Mouse (Mus musculus): ENCODE data around the gene Cdc40.

Gene Cdc40

DNA sequence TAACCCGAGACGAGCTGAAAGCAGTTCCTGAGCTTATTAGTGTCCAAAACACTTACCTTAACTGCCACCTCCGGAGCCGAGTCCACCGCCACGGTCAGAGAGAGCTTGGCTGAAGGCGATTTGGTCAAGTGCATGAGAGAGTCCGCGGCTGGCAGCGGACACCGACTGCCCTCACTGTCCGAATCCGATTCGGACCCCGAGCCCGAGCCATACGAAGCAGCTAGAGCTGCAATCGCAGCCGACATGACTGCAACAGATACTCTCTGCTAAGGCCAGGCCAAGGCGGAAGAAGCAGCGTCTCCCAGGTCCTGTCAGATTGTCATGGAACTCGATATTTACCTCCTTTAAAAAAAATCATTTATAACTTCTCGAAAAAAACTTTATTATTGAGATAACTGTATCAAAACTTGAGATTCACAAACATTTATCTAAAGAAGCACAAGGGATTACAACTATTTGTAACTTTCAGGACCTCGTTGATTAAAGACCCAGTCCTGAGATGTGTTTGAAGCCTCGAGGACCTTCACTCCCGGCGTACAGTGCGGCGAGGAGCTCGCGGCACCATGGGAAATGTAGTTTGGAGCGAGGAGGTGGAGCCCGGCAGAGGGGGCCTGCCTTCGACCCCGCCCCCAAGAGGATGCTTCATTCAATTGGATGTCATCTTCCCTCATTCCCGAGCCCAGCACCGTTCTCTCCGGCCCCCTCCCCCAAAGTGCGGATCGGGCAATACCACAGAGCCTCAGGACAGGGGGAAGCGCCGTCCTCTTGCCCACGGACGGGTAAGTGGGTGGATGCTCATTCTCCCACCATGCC, at the start of gene Cdc40, which contains the start of gene Wasf1:
Gene Cdc40, minus strand, starts transcription at position 481 of the 813 bp plus-strand sequence.
Gene Wasf1, plus strand, starts transcription at position 645 of the 813 bp plus-strand sequence.
- in situ Hi-C loops (cut with MboI; ENCODE audit: low sequenced_read_pairs), result no loop called here

DNA sequence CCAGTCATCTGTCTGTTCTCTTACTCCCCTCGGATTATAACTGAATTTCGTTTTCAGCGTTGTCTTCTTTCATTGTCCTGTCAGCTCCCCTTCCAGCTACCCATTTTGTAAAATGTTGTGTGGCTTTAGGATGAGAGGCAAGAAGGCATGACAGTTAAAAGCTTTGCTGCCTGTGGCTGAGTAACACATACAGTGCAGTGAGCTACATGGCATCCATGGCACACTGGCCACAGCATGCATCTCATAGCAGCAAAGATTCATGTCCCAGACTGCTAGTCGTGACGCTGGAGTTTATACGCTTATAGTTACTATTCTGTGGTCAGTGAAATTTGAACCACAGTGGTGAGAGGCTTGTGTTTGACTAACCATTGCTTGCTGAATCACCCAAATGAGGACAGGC, 36.4 kb upstream of the Cdc40 start:
- in situ Hi-C loops (cut with MboI; ENCODE audit: low sequenced_read_pairs), result no loop called here

- in situ Hi-C loops (cut with MboI; ENCODE audit: low sequenced_read_pairs), result no loop called here
Observed at GRCm38 (mm10) chr10:40918669-40919440, 35.7 kb upstream of the Cdc40 start.

GRCm38 (mm10) chr10:40915240-40915639, 32.1 kb upstream of the Cdc40 start:
- in situ Hi-C loops (cut with MboI; ENCODE audit: low sequenced_read_pairs), result no loop called here

- in situ Hi-C loops (cut with MboI; ENCODE audit: low sequenced_read_pairs), result no loop called here
Observed at GRCm38 (mm10) chr10:40910811-40911210, 27.7 kb upstream of the Cdc40 start.

- in situ Hi-C loops (cut with MboI; ENCODE audit: low sequenced_read_pairs), result no loop called here
Observed at GRCm38 (mm10) chr10:40908580-40908979, 25.5 kb upstream of the Cdc40 start.

DNA sequence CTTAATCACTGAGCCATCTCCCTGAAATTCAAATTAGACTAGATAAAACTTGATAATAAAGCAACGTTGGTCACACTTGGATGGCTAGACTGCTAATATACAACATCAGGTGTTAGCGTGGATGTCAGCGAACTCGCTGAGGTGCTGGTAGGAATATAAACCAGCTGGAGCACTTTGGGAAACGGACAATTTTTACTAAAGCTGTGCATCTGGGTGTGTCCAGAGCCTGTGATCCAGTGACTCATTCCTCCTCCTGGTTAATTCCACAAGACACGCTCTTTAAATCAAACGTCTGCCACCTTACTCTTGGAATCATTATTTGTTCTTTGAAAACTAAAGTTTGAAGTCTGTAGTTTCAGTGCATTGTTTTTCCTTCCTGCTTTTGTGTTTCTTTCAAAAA, 23.7 kb upstream of the Cdc40 start:
- in situ Hi-C loops (cut with MboI; ENCODE audit: low sequenced_read_pairs), result no loop called here

DNA sequence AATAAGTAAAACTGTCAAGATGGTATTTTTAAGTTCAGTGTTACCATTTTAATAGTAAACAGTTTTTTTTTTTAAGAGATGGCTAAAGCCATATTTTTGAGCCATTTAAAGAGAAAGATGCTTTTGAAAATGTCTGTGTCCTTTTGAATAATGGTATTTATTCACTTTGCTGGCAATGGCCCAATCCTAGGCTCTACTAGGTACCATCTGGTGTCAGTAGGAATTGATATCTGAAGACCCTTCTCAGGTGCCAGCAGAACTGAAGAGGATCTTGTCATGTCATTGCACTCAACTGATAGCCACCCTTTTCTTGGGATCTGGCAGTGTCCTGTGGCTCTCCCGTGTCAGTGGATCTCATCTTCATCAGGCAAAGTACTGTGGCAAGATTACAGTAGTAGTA, 23.0 kb upstream of the Cdc40 start:
- in situ Hi-C loops (cut with MboI; ENCODE audit: low sequenced_read_pairs), result no loop called here

- in situ Hi-C loops (cut with MboI; ENCODE audit: low sequenced_read_pairs), result no loop called here
Observed at GRCm38 (mm10) chr10:40901786-40902185, 18.7 kb upstream of the Cdc40 start.

- in situ Hi-C loops (cut with MboI; ENCODE audit: low sequenced_read_pairs), result no loop called here
Observed at GRCm38 (mm10) chr10:40896656-40897055, 13.5 kb upstream of the Cdc40 start.

GRCm38 (mm10) chr10:40895765-40896164, 12.7 kb upstream of the Cdc40 start:
- in situ Hi-C loops (cut with MboI; ENCODE audit: low sequenced_read_pairs), result no loop called here

DNA sequence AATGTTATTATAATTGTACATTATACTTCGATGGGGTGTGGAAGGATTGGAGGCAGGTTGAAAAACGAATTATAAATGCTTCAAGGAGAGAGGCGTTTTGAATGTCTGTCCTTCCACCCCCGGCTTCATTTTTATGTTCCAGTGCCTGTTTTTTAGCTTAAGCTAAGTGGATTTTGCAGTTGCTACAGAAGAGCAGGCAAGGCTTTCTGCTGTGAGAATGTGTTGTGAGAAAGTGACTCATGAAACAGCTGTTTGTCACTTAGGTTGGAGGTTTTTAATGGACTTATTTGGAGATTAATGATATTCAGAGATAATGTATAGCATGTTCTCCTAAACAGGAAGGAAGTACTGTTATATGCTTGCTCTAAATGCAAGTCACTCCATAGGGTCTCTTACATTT, 6.0 kb upstream of the Cdc40 start:
- in situ Hi-C loops (cut with MboI; ENCODE audit: low sequenced_read_pairs), result no loop called here

DNA sequence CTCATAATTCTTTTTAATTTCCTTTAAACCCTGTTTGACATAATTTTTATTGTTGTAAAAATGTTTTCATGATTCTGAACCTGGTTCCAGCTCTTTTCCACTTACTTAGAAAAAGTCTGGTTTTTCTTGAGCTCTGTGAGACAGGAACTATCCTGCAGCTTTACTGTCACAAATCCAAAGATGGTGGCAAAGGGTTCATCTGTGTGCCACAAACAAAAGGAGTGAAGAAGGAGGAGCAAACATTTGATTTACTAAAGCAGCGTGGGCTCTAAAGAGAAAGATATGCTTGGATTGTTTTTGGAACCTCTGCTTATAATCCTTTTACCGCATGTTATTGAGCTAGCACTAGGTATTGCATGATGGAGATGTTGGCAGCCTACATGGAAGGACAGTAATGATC, 4.2 kb upstream of the Cdc40 start:
- in situ Hi-C loops (cut with MboI; ENCODE audit: low sequenced_read_pairs), result no loop called here

- in situ Hi-C loops (cut with MboI; ENCODE audit: low sequenced_read_pairs), result no loop called here
Observed at GRCm38 (mm10) chr10:40885432-40885831, 2.3 kb upstream of the Cdc40 start.

GRCm38 (mm10) chr10:40884279-40884806, 1.2 kb upstream of the Cdc40 start:
- in situ Hi-C loops (cut with MboI; ENCODE audit: low sequenced_read_pairs), result no loop called here

- in situ Hi-C loops (cut with MboI; ENCODE audit: low sequenced_read_pairs), result no loop called here
Observed at GRCm38 (mm10) chr10:40883644-40884278, 650 bp upstream of the Cdc40 start.

GRCm38 (mm10) chr10:40882333-40882732, 778 bp downstream of the Cdc40 start:
- in situ Hi-C loops (cut with MboI; ENCODE audit: low sequenced_read_pairs), result no loop called here

- in situ Hi-C loops (cut with MboI; ENCODE audit: low sequenced_read_pairs), result no loop called here
Observed at GRCm38 (mm10) chr10:40881236-40881635, 1.9 kb downstream of the Cdc40 start.

DNA sequence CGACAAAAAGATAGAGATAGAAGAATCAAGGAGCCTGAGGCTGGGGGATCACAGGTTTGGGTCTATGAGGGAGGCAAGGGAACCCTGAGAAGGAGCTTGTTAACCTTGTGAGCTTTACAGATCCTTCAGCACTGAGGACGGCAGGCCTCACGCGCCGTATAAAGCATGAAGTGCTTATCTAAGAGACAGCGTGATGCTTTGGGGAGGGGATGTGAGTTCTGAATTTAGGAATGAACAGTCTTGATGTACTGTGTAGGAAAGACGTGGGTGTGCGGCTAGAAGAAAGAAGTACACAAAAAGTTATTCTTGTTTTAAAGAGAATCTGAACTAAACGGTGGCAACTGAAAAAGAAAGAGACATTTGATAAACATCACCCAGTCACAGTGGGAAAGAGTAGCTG, 3.1 kb downstream of the Cdc40 start:
- in situ Hi-C loops (cut with MboI; ENCODE audit: low sequenced_read_pairs), result no loop called here

DNA sequence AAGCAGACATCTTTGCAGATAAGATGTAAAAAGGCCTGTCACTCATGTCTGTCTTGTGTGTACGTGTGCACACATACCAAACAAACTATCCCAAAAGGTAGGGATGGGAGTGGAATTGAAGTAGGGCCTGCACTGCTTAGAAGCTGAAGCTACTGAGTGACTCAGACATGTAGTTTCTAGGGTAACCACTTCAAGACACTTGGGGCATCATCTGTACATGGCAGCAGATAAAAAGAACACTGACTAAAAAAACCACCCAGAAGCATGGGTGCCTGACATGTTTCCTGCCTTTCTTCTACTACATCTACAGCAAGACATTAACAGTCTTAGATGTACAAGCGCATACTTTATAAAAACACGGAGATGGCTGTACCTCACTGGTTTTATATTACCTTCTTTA, 4.9 kb downstream of the Cdc40 start:
- in situ Hi-C loops (cut with MboI; ENCODE audit: low sequenced_read_pairs), result no loop called here

DNA sequence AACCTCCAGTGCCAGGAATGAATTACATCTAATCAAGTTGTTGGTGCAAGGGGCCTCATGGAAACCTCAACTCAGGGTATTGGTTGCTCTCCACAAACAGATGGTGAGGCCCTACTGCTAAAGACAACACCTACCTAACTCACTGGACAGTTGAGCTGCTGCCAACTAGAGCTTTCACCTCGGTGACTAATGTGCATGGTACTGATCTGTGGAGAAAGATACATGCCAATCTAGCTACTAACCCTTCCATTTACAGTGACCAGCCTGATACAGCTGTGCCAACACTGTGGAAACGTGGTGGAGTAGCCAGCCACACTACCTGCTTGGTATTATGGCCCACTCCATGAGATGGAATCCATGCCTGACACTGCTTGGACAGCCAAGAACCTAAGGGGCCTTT, 11.1 kb downstream of the Cdc40 start:
- in situ Hi-C loops (cut with MboI; ENCODE audit: low sequenced_read_pairs), result no loop called here

Data from CH12F3 (cell line).